Mouse (Mus musculus): ENCODE data around the gene Dirc2. TPM values are rescaled to one million over a fixed set of nuclear protein-coding genes. Genes with fewer than 3 reads are reported as not detected.

Gene Dirc2
- total and polyA plus RNA-seq, 2 experiments from 2014 or later, result 15.3 to 39.8 TPM

DNA sequence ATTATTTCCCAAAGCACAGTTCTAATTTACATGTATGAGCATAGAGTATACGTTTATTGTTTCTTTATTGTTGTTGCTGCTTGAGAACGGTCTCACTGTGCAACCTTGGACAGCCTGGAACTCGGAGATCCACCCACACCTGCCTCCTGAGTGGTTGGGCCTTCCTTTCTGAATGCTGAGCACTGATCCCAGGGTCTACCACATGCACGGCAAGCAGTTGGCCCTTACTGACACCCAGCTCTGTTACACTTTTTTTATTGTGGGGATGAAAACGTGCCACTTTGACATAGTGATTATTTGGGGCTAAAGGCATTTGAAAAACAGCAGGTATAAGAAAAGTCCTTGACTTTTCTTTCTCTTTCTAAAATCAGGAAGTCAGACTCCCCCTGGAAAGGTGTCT is 12.5 kb upstream of the Dirc2 start:
- no peak for TF ChIP-seq EP300 (IDR thresholded peaks at IDR 0.05; ENCODE audit: low read depth)
- TF ChIP-seq CTCF (IDR thresholded peaks at IDR 0.05; ENCODE audit: low read depth), result no peak
- DNase-seq (ENCODE audit: low spot score), result no peak
- ATAC-seq (ENCODE audit: insufficient read depth, low read depth), result no peak
- no peak overlapping the region for H3K4me2 ChIP-seq (ENCODE audit: low read depth, low read length)
- H3K27me3 ChIP-seq (ENCODE audit: control insufficient read depth, insufficient read depth, low read length), result no peaks in the 10 kb centered on the region
- no peaks in the 10 kb centered on the region for H3K9me3 ChIP-seq (replicated peaks; ENCODE audit: control insufficient read depth, low read length)
- H3K4me3 ChIP-seq (ENCODE audit: low read depth, low read length), result no peak overlapping the region
- H3K27ac ChIP-seq (ENCODE audit: low read depth), result no peak overlapping the region
- no peaks in the 10 kb centered on the region for H3K36me3 ChIP-seq (replicated peaks; ENCODE audit: control insufficient read depth, insufficient read depth, low read length)
- WGBS, result 81% methylated on average over 5 of the region's 5 CpGs
- peaks cover 5% of the 10 kb centered on the region; the same call in 1 of the 2 replicates for H3K4me1 ChIP-seq (ENCODE audit: control insufficient read depth, insufficient read depth)
- no peak overlapping the region for H3K9ac ChIP-seq (replicated peaks; ENCODE audit: low read depth, low read length)

DNA sequence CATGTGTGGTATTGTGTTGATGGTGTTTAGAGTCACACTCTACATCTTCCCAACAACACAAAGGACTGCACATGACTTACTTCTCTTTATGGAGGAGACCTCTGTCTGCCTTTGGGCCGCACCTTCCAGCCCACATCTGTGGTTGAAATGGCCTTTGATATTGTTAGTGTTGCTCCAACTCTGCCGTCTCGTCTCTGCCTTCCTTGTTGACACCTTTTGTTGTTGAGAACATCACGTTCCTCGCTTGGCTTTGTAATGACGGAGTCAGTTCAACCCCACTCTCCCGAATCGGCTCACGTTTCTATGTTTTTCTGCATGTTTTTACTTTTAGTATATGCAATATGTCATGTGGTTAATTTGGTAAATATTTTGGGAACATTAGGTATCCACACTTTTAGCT is 11.9 kb upstream of the Dirc2 start:
- Histone ChIP-seq H3K4me2 (ENCODE audit: low read depth, low read length) (no peak overlapping the region), H3K27ac (ENCODE audit: low read depth) (no peak overlapping the region), H3K9ac (replicated peaks; ENCODE audit: low read depth, low read length) (no peak overlapping the region), H3K4me3 (ENCODE audit: low read depth, low read length) (no peak overlapping the region), H3K27me3 (ENCODE audit: control insufficient read depth, insufficient read depth, low read length) (no peaks in the 10 kb centered on the region), H3K36me3 (replicated peaks; ENCODE audit: control insufficient read depth, insufficient read depth, low read length) (no peaks in the 10 kb centered on the region), H3K4me1 (ENCODE audit: control insufficient read depth, insufficient read depth) (peaks cover 5% of the 10 kb centered on the region; the same call in 1 of the 2 replicates), H3K9me3 (replicated peaks; ENCODE audit: control insufficient read depth, low read length) (no peaks in the 10 kb centered on the region)
- no peak for DNase-seq (ENCODE audit: low spot score)
- no peak for TF ChIP-seq EP300 (IDR thresholded peaks at IDR 0.05; ENCODE audit: low read depth)
- no peak for TF ChIP-seq CTCF (IDR thresholded peaks at IDR 0.05; ENCODE audit: low read depth)
- ATAC-seq (ENCODE audit: insufficient read depth, low read depth), result no peak
- 76% methylated on average over 9 of the region's 9 CpGs for WGBS

DNA sequence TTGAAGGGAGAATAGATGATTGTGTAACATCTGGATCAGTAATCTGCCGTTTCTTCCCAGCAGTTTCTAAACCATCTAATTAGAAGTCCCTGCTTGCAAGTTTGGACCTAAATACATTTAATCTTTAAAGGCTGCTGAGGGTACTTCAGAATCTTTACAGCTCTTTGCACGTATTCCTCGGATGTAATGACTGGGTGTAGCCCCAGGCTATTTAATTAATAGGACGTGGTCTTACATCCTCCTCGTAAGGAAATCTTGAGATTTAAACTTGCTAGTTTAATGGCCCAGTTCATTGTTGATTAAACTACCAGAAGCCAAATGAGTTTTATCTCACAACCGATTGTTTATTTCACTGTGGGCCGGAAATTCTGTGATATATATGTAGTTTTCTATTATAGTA is 10.5 kb upstream of the Dirc2 start:
- ATAC-seq (ENCODE audit: insufficient read depth, low read depth) (no peak), DNase-seq (ENCODE audit: low spot score) (no peak)
- Histone ChIP-seq H3K36me3 (replicated peaks; ENCODE audit: control insufficient read depth, insufficient read depth, low read length) (no peaks in the 10 kb centered on the region), H3K27ac (ENCODE audit: low read depth) (no peak overlapping the region), H3K4me2 (ENCODE audit: low read depth, low read length) (no peak overlapping the region), H3K4me1 (ENCODE audit: control insufficient read depth, insufficient read depth) (peaks cover 5% of the 10 kb centered on the region; the same call in 1 of the 2 replicates), H3K4me3 (ENCODE audit: low read depth, low read length) (no peak overlapping the region), H3K9ac (replicated peaks; ENCODE audit: low read depth, low read length) (no peak overlapping the region), H3K27me3 (ENCODE audit: control insufficient read depth, insufficient read depth, low read length) (no peaks in the 10 kb centered on the region), H3K9me3 (replicated peaks; ENCODE audit: control insufficient read depth, low read length) (no peaks in the 10 kb centered on the region)
- WGBS, result 90% methylated on average over 7 of the region's 7 CpGs
- no peak for TF ChIP-seq CTCF (IDR thresholded peaks at IDR 0.05; ENCODE audit: low read depth)
- TF ChIP-seq EP300 (IDR thresholded peaks at IDR 0.05; ENCODE audit: low read depth), result no peak

DNA sequence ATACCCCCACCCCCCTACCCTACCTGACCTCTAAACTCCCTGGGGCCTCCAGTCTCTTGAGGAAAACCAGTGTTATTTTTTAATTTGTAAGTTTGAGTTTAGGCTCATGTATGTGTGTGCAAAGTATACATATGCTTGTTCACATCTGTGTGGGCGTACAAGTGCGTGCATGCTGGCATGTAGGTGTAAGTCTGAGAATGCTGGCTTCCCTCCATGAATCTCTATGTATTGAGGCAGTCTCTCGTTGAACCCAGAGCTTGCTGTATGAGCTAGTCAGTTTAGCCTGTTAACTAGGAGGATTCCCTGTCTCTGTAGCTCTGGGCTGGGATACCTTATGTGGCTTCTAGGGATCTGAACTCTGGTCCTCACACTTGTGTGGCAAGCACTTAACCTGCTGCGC is 8.6 kb upstream of the Dirc2 start:
- no peaks in the 10 kb centered on the region for H3K27me3 ChIP-seq (ENCODE audit: control insufficient read depth, insufficient read depth, low read length)
- no peak for ATAC-seq (ENCODE audit: insufficient read depth, low read depth)
- no peaks in the 10 kb centered on the region for H3K4me1 ChIP-seq (ENCODE audit: control insufficient read depth, insufficient read depth)
- no peak overlapping the region for H3K27ac ChIP-seq (ENCODE audit: low read depth)
- H3K36me3 ChIP-seq (replicated peaks; ENCODE audit: control insufficient read depth, insufficient read depth, low read length), result no peaks in the 10 kb centered on the region
- no peak overlapping the region for H3K4me3 ChIP-seq (ENCODE audit: low read depth, low read length)
- H3K9me3 ChIP-seq (replicated peaks; ENCODE audit: control insufficient read depth, low read length), result no peaks in the 10 kb centered on the region
- no peak overlapping the region for H3K4me2 ChIP-seq (ENCODE audit: low read depth, low read length)
- WGBS, result 93% methylated on average over 4 of the region's 4 CpGs
- DNase-seq (ENCODE audit: low spot score), result no peak
- no peak for TF ChIP-seq EP300 (IDR thresholded peaks at IDR 0.05; ENCODE audit: low read depth)
- TF ChIP-seq CTCF (IDR thresholded peaks at IDR 0.05; ENCODE audit: low read depth), result no peak
- no peak overlapping the region for H3K9ac ChIP-seq (replicated peaks; ENCODE audit: low read depth, low read length)

DNA sequence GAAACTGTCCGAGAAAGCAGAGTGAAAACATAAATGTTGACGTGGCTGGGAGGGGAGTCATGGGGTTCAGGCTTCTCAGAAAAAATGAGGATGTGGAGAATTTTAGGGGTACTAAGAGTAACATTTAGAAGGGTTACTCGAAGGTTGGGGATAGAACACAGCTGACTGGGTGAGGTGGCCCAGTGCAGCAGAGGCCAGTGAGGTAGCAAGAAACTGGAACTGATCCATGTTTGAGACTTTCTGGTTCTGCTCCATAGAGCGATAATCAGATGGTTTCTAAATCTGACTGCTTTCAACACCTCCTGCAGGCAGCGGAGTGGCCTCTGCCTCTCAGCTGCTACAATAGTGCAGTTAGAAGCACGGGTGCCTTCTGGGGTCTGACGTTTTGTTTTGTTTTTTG is 7.6 kb upstream of the Dirc2 start:
- peak; percentile 60 for ATAC-seq (ENCODE audit: insufficient read depth, low read depth)
- H3K4me2 ChIP-seq (ENCODE audit: low read depth, low read length), result no peak overlapping the region

DNA sequence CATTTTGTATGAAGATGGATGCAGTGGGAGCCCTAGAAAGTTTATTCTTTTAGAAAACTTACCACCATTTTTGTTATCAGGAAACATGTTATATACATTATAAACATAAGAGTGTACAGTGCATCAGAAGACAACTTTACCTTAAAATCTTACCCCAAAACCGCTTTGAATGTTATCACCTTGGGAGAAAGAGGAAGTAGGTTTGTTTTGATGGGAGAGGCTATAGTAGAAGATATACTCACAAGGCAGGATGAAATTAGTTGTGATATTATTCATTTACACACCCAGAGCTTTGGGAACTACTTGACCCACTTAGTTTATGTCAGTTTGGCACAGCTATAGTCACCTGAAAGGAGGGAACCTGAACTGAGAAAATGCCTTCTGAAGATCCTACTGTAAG is 6.7 kb upstream of the Dirc2 start:
- DNase-seq (ENCODE audit: low spot score) (no peak), ATAC-seq (ENCODE audit: insufficient read depth, low read depth) (no peak)
- Histone ChIP-seq H3K36me3 (replicated peaks; ENCODE audit: control insufficient read depth, insufficient read depth, low read length) (no peaks in the 10 kb centered on the region), H3K4me3 (ENCODE audit: low read depth, low read length) (no peak overlapping the region), H3K9me3 (replicated peaks; ENCODE audit: control insufficient read depth, low read length) (no peaks in the 10 kb centered on the region), H3K4me2 (ENCODE audit: low read depth, low read length) (no peak overlapping the region), H3K4me1 (ENCODE audit: control insufficient read depth, insufficient read depth) (peaks cover 6% of the 10 kb centered on the region), H3K9ac (replicated peaks; ENCODE audit: low read depth, low read length) (no peak overlapping the region), H3K27me3 (ENCODE audit: control insufficient read depth, insufficient read depth, low read length) (no peaks in the 10 kb centered on the region), H3K27ac (ENCODE audit: low read depth) (no peak overlapping the region)
- WGBS, result 75% methylated on average over 1 of the region's 1 CpGs
- TF ChIP-seq CTCF (IDR thresholded peaks at IDR 0.05; ENCODE audit: low read depth) (no peak), EP300 (IDR thresholded peaks at IDR 0.05; ENCODE audit: low read depth) (no peak)

More for the DNA sequence above, 7.6 kb upstream of the Dirc2 start:
- Histone ChIP-seq H3K9ac (replicated peaks; ENCODE audit: low read depth, low read length) (no peak overlapping the region), H3K36me3 (replicated peaks; ENCODE audit: control insufficient read depth, insufficient read depth, low read length) (no peaks in the 10 kb centered on the region), H3K4me1 (ENCODE audit: control insufficient read depth, insufficient read depth) (no peaks in the 10 kb centered on the region), H3K4me3 (ENCODE audit: low read depth, low read length) (no peak overlapping the region), H3K9me3 (replicated peaks; ENCODE audit: control insufficient read depth, low read length) (no peaks in the 10 kb centered on the region), H3K27me3 (ENCODE audit: control insufficient read depth, insufficient read depth, low read length) (no peaks in the 10 kb centered on the region), H3K27ac (ENCODE audit: low read depth) (no peak overlapping the region)
- TF ChIP-seq EP300 (IDR thresholded peaks at IDR 0.05; ENCODE audit: low read depth) (no peak), CTCF (IDR thresholded peaks at IDR 0.05; ENCODE audit: low read depth) (no peak)
- DNase-seq (ENCODE audit: low spot score), result peak; percentile 24
- 26% methylated on average over 7 of the region's 7 CpGs for WGBS
